Mouse (Mus musculus): ENCODE measurements around the gene Vps8. TPM values are rescaled to one million over a fixed set of nuclear protein-coding genes. Genes with fewer than 3 reads are reported as not detected.
A peak's percentile ranks its signal among the peaks of the same experiment; 100 is the strongest.

Gene Vps8
- total and polyA plus RNA-seq, 3 experiments: 13.6 to 17.6 (median 15.9) TPM

DNA sequence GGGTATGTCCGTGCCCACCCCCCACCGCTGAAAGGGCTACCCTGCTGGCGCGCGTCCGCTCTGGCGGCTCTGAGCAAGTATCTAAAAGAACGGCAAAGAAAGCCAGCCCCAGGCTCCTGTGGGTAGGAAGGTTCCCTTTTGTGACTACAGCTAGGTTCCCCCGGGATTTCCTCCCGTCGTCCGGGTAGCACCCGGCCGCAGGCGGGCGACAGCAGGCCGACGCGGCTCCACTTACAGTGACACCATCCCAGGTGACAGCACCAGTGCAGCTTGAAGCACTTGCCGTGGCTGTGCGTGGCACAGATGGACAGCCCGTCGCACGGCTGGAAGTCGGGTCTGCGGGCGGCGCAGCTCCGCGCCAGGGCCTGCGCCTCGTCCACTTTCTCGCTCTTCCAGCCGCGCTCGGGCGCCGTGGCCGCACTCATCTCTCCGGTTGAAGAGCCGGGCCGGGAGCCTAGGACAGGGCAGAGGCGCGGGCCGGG is 271.1 kb downstream of the Vps8 start:
- peak overlapping the region in 1 of 3 experiments; percentile 2 for H3K4me3 ChIP-seq (replicated peaks in 1 of 3; ENCODE audit: low read depth in 2 of 3, low read length in 2 of 3, poor library complexity in 1 of 3)
- peak; percentile 58 for DNase-seq (ENCODE audit: extremely low read depth)
- no peak overlapping the region for H3K9ac ChIP-seq (ENCODE audit: insufficient read depth, low read depth)
- no peaks in the 10 kb centered on the region for H3K36me3 ChIP-seq (replicated peaks in 1 of 2; ENCODE audit: control insufficient read depth in 1 of 2, insufficient read depth in 1 of 2, low read length in 1 of 2)
- no peak overlapping the region for H3K4me2 ChIP-seq (ENCODE audit: insufficient read depth, low read depth, poor library complexity, severe bottlenecking)
- no peaks in the 10 kb centered on the region for H3K27me3 ChIP-seq (replicated peaks)
- no peak overlapping the region for H3K27ac ChIP-seq (ENCODE audit: insufficient read depth, low read depth)
- H3K4me1 ChIP-seq (ENCODE audit: control insufficient read depth in 1 of 2, insufficient read depth in 2 of 2): peaks cover 6 to 18% of the 10 kb centered on the region in 2 experiments; a peak in 3 of 4 replicates
- H3K9me3 ChIP-seq (replicated peaks; ENCODE audit: low read length): peaks cover 9% of the 10 kb centered on the region
- dilution Hi-C loops (cut with MboI; ENCODE audit: extremely low pct_ligation_motif_present, extremely low pct_unique_long_range_greater_than_20kb, low sequenced_read_pairs) (no loop called here), in situ Hi-C loops (cut with MboI; ENCODE audit: low pct_ligation_motif_present, low pct_unique_long_range_greater_than_20kb, low sequenced_read_pairs) (no loop called here)
- H3K79me2 ChIP-seq (replicated peaks; ENCODE audit: control insufficient read depth, extremely low read depth, insufficient read depth, poor library complexity, severe bottlenecking): no peaks in the 10 kb centered on the region
- TF ChIP-seq BHLHE40 (IDR thresholded peaks at IDR 0.05; ENCODE audit: low read depth, low read length) (no peak), MAFK (IDR thresholded peaks at IDR 0.05; ENCODE audit: insufficient replicate concordance, low read length) (no peak), TBP (conservative IDR thresholded peaks at IDR 0.05; ENCODE audit: low read depth, low read length) (no peak), RAD21 (IDR thresholded peaks at IDR 0.05; ENCODE audit: low read depth, low read length) (no peak), ETS1 (conservative IDR thresholded peaks at IDR 0.05; ENCODE audit: low read depth, low read length) (no peak; the same call in 1 of the 2 replicates), GABPA (IDR thresholded peaks at IDR 0.05; ENCODE audit: insufficient replicate concordance, low read depth, low read length) (no peak), USF2 (conservative IDR thresholded peaks at IDR 0.05; ENCODE audit: low read depth, low read length) (no peak), EP300 (IDR thresholded peaks at IDR 0.05; ENCODE audit: low read length) (no peak), E2F4 (IDR thresholded peaks at IDR 0.05; ENCODE audit: insufficient replicate concordance, low read depth, low read length) (no peak), NELFE (IDR thresholded peaks at IDR 0.05; ENCODE audit: low read depth, low read length) (no peak), IRF4 (IDR thresholded peaks at IDR 0.05; ENCODE audit: low read depth, low read length) (no peak), JUN (IDR thresholded peaks at IDR 0.05; ENCODE audit: insufficient read depth, low read depth, low read length) (no peak)

Other genes starting within 250 kb of the Vps8 start
- gene Ephb3, start 218.4 kb upstream of the Vps8 start, total RNA-seq (2012; rRNA removed): not detected in 2 replicates
- gene Ephb3, start 218.4 kb upstream of the Vps8 start, total RNA-seq (2014; rRNA removed): not detected in 2 replicates
- gene Ephb3, start 218.4 kb upstream of the Vps8 start, polyA plus RNA-seq (2012; ENCODE audit: insufficient read length, low read depth): not detected in 2 replicates

All from CH12.LX (cell line).